Mouse (Mus musculus): Measurements from ENCODE around the gene Arhgap18.
A peak's percentile ranks its signal among the peaks of the same experiment; 100 is the strongest.
"Not testable (repeated sequence)": the region's sequence is repeated elsewhere in the genome, so short reads cannot be mapped to it uniquely, and the experiment has no call there.

Arhgap18 gene

GRCm38 (mm10) chr10:26900426-26900825 lies 147.2 kb downstream of the Arhgap18 start:
- no peak for DNase-seq (ENCODE audit: low spot score)

- DNase-seq (ENCODE audit: low spot score): no peak
These were observed 150.6 kb downstream of the Arhgap18 start for GRCm38 (mm10) chr10:26903781-26904180.

- DNase-seq (ENCODE audit: low spot score): no peak
These were observed 158.0 kb downstream of the Arhgap18 start for GRCm38 (mm10) chr10:26911176-26911575.

GRCm38 (mm10) chr10:26912112-26912797 lies 159.0 kb downstream of the Arhgap18 start:
- no peak for DNase-seq (ENCODE audit: low spot score)

- no peak for DNase-seq (ENCODE audit: low spot score)
These were observed 159.6 kb downstream of the Arhgap18 start for GRCm38 (mm10) chr10:26912807-26913206.

GRCm38 (mm10) chr10:26919307-26919977 lies 166.2 kb downstream of the Arhgap18 start:
- peak; percentile 29 for DNase-seq (ENCODE audit: low spot score)

- no peak for DNase-seq (ENCODE audit: low spot score)
These were observed 167.3 kb downstream of the Arhgap18 start for GRCm38 (mm10) chr10:26920383-26920979.

GRCm38 (mm10) chr10:26936056-26936455 lies 182.8 kb downstream of the Arhgap18 start:
- not testable (repeated sequence) for DNase-seq (ENCODE audit: low spot score)

- not testable (repeated sequence) for DNase-seq (ENCODE audit: low spot score)
These were observed 185.2 kb downstream of the Arhgap18 start for GRCm38 (mm10) chr10:26938464-26938863.

- DNase-seq (ENCODE audit: low spot score): no peak
These were observed 186.3 kb downstream of the Arhgap18 start for GRCm38 (mm10) chr10:26939549-26939948.

- DNase-seq (ENCODE audit: low spot score): no peak
These were observed 195.1 kb downstream of the Arhgap18 start for GRCm38 (mm10) chr10:26948331-26948730.

- no peak for DNase-seq (ENCODE audit: low spot score)
These were observed 196.4 kb downstream of the Arhgap18 start for GRCm38 (mm10) chr10:26949667-26950066.

GRCm38 (mm10) chr10:26950448-26950847 lies 197.2 kb downstream of the Arhgap18 start:
- no peak for DNase-seq (ENCODE audit: low spot score)

- DNase-seq (ENCODE audit: low spot score): no peak
These were observed 205.3 kb downstream of the Arhgap18 start for GRCm38 (mm10) chr10:26958513-26958912.
